Mouse (Mus musculus) ES-CJ7 (cell line): ENCODE measurements around the gene Afg1l.

Experiments
- DNase-seq: peaks from one replicate; pipeline ENCODE4 v3.0.0; 2011; ENCODE audit warnings: low read depth, low spot score

The Afg1l gene

GRCm38 (mm10) chr10:42477550-42478340 lies 620 bp downstream of the Afg1l start:
- DNase-seq, result no peak

GRCm38 (mm10) chr10:42476774-42477475 lies 1.4 kb downstream of the Afg1l start:
- peak; percentile 56 for DNase-seq

GRCm38 (mm10) chr10:42474946-42475514 lies 3.3 kb downstream of the Afg1l start:
- peak; percentile 77 for DNase-seq

DNA sequence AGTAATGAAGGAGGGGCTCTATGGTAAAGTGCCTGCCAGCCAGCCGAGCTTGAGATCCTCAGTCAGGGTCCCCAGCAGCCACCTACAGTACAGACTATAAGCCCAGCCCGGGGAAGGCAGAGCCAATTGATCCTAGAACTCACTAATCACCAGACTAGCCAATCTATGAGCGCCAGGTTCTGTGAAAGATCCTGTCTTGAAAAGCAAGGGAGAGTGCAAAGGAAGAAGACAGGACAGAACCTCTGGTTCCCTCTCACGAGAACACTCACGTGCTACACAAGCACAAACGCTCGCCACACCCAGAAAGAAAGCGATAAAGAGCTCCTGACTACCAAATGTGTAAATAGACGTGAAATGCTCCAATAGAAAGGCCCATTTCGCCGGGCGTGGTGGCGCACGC lies 13.6 kb downstream of the Afg1l start:
- peak; percentile 87 for DNase-seq

- peak; percentile 53 for DNase-seq
Measured at GRCm38 (mm10) chr10:42464224-42464623, 14.1 kb downstream of the Afg1l start.

DNA sequence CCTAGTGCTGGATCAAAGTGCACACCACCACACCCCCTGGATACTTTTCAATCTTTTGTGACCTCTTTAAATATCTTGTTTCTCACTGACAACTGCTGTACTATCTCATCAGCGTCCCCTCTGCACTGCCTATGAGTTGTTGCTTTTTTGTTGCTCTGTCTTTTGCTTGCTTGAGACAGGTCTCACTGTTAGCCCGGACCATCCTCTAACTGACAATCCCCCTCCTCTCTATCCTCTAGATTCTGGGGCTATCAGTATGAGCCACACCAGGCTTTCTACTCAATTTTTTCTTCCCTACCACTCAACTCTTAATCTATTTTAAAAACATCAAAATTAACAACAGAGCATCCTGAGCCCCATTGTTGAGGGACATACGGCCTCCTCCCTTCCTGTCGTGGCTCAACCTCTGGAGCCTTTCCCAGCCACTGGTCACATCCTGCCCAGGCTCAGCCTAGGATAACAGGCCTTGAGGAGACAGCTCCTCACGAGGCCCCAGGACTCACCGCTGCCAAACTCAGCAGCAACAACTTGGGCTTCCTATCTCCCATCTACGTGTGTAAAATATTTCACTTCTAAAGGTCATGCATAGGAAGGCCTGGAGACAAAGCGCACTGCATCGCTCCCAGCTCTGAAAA lies 20.7 kb downstream of the Afg1l start:
- no peak for DNase-seq

- no peak for DNase-seq
Measured at GRCm38 (mm10) chr10:42455981-42456380, 22.4 kb downstream of the Afg1l start.

DNA sequence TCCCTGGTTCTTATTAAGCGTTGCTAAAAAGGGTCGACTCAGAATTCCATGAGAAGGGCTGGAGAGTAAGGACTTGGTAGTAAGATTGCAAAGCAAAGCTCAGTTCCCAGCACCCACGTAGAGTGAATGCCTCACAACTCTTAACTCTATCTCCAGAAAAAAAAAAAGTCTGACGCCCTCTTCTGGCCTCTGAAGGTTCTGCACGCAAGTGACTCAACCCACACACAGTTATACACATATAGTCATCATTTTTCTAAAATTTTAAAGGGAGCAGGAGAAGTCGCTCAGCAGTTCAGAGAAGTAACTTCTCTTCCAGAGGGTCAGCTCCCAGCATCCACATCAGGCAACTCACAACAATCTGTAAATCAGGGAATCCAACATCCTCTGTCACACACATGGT lies 23.7 kb downstream of the Afg1l start:
- no peak for DNase-seq

- DNase-seq, result no peak
Measured at GRCm38 (mm10) chr10:42454266-42454665, 24.1 kb downstream of the Afg1l start.

DNA sequence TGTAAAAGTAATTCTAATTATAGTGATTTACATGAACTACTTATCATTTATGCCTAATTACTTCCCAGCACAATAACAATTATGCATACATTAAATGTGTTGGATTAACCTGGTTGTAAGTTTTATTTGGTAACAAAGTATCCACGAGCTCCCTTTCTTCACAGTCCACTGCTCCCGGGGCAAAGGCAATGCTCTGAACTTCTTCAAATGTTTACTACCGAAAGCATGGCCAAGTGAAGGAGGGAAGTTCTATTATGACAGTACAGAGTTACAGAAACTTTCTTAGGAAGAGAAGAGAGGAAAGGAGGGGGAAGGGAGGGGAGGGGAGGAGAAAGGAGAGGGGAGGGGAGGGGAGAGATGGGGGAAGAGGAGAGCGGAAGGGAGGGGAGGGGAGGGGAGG lies 28.7 kb downstream of the Afg1l start:
- no peak for DNase-seq

DNA sequence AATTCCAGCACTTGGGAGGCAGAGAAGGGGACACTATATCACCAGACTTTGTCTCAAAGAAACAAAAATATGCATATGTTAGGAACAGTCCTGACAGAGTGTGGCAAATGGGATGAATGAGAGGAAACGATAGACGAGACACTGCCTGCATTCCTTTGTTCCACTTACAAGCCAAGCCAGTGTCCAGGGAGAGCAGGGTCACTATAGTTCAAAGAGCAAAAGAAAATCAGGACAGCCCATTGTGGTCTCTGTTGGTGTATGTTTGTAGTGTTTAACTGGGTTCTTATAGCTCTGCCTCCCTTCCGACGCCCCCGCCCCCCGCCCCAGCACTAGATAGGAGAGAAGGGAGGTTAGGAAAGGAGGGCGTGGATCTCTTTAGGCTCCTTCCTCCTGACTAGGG lies 30.0 kb downstream of the Afg1l start:
- no peak for DNase-seq

DNA sequence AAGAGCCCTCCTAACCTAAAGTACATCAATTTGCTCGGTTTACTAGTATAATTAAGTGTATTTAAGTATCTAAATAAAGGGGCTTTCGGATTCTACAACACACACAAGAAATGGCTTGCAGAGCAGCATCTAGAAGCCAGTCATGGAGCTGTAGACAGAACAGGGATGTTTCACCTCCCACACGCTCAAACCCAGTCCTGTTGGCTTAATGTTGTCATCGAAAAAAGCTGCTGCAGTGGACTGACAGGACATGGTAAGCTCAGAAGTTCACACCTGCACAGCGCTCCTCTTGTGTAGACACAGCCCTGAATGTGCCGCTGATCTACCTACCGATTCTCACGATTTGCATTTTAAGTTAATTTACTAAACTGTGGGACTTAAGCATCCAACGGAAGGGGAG lies 32.2 kb downstream of the Afg1l start:
- no peak for DNase-seq

DNA sequence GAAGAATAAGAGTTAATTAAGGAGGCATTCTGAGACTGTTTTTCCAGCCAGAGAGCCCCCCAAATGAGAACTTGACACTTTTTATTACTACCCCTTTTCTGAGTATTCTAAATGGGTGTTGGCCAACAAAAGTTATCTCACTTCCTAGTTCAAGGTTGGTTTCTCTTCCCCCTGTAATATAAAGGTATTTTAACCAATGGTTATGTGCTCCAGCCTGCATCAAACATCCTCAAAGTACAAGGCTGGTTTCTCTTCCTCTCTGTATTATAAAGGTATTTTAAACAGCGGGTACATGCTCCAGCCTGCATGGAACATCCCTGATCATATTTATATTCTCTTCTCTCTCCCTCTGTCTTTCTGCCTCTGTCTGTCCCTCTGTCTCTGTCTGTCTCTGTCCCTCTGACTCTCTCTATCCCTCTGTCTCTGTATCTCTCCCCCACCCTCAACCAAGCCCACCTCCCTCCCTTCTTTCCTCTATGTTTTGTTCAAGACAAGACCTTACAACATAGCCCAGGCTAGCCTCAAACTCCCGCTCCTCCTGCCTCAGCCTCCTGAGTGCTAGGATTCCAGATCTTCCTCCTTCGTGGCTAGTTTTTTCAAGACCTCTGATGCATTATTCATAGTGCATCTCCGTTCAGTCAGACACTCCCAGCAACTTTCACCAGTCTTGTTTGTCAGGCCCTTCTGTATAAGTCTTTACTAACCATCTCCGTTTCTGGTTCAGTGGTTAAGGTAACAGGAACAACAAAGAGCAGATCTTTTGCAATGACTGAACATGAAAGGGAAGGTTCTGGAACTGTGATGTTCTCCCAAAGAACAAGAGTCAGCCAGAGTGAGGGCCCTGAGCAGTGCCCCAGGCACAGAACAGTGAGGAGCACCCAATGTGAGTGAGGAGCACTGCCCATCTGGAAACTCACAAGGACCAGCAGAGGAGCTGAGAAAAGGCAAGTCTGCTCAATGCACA lies 41.2 kb downstream of the Afg1l start:
- no peak for DNase-seq

DNA sequence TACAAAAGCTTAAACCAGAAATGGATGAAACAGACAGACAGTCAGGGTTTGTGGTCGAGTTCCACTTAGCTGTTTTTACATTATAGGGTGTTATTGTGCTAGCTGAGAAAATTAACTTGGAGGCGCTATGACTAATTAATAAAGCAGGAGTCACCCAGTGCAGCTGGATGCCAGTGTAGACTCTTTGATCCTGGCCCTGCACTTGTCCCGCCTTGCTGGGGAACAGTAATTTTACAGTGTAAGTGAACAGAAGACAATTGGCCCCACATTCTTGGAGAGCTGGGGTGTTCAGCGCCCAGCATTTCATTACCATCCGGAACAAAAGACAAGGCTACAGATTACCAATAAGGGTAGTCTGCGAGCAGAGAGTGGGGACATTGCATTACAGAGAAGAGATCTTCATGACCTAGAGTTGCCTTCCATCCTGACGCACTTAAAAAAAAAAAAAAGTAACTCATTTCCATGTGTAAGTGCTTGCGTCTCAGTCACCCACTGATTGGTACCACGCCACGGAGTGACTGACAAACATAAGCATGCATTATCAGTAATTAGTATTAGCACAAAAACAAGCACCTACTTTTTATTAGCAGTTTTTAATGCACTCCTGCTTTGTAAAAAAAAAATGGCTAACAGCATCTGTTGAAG lies 60.7 kb downstream of the Afg1l start:
- no peak for DNase-seq

- peak; percentile 17 for DNase-seq
Measured at GRCm38 (mm10) chr10:42415821-42416470, 62.4 kb downstream of the Afg1l start.

DNA sequence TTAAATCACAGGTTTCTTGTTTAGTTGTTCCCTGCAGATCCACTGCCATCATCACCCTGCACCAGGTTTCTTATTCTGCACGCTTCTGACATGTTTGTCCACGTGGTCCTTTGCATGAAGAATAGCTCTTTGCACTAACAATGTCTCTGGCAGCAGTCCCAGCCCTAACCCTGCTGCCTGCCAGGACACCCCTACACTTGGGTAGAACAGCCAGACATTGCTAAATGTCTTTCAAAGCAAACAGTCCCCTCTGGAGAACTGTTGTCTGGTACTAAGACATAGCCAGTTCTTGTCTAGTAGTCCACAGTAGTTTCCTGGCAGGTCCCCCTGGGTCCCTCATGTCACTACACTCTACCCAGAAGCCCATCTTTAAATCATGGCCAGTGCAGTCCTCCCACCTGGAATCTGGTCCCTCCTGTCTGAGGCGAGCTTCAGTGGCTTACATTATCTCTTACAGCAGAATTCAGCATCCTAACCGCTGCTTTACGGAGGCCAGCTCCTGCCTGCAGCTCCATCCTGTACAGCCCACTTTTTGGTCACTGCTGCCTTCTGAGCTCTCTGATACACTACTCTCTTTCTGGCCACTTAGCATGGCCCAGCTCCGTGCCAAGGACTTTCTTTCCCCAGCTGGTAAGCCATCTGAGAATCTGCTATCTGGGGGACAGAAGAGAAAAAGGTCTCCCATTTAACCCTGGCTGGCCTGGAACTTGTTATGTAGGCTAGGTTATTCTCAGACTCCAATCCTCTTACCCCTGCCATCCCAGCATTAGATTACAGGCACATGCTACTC lies 67.4 kb downstream of the Afg1l start:
- DNase-seq, result no peak

DNA sequence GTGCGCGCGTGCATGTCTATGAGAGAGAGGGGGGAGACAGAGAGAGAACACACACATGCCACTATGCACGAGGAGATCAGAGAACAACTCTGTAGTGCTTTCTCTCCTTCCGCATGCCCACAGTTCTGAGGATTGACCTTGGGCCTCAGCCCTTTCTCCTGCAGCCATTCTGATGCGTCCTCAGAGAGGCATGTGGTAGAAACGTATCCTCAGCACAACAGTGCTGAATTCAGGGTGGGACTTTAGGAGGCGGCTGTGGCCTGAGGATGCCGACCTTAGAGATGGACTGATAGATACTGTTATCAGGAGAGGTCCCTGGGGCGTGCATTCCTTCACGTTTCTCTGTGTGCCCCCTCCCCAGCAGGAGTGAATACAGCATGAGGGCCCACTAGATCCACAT lies 87.9 kb downstream of the Afg1l start:
- DNase-seq, result peak; percentile 19

DNA sequence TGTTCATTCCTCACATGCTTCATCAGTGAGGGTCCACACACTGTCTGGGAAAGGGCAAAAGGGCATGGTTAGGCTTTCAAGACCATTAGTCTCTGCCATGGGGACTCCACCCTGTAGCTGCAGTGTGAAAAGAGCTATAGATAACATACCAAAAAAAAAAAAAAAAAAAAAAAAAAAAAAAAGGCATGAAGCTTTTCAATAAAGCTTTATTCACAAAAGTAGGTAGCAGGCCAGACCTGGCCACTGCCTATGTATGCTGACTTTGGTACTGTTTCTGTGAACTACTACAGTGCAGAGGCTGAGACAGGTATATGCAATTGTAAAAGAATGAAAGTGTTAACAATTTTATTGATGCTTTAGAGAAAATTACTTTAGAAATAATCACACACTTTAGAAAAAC lies 90.2 kb downstream of the Afg1l start:
- DNase-seq, result no peak

- DNase-seq, result no peak
Measured at GRCm38 (mm10) chr10:42384946-42385644, 93.3 kb downstream of the Afg1l start.
